Mouse (Mus musculus) 3T3-L1 (cell line): ENCODE results near the gene Slc22a15.

Experiments
- DNase-seq: peaks from one replicate; pipeline ENCODE4 v3.0.0-alpha.2; 2015; ENCODE audit warnings: low read depth, low spot score

Gene Slc22a15

DNA sequence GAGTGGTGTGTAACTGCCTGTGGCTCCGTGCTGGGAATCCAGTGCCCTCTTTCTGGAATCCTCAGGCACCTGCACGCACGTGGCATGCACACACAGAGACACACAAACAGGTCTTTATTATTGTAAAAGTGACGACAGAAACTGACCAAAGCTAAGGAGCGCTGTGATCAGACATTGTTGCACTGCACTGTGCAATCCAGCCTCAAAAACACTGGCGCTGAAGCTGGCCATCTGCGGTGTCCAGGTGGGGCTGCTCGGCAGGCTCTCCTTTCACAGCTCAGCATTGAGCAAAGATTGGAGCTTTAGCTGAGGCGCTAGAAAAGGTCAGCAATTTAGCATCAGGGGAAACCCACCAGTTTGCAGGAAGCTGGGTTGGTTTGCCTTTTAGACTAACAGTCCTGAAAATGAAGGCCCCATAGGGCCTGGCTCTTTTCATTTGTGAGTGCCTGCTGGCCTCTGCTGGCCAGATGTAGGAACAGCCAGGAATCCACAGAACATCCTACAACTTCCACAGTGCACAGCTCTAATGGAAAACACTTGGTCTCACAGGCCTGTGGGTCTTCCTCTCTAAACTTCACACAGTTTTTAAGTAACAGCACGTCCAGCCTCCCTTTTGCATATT lies 111.8 kb downstream of the Slc22a15 start:
- peak; percentile 77 for DNase-seq

GRCm38 (mm10) chr3:101811931-101812330 lies 112.3 kb downstream of the Slc22a15 start:
- no peak for DNase-seq

- peak; percentile 22 for DNase-seq
Observed at GRCm38 (mm10) chr3:101807646-101808045, 116.6 kb downstream of the Slc22a15 start.

DNA sequence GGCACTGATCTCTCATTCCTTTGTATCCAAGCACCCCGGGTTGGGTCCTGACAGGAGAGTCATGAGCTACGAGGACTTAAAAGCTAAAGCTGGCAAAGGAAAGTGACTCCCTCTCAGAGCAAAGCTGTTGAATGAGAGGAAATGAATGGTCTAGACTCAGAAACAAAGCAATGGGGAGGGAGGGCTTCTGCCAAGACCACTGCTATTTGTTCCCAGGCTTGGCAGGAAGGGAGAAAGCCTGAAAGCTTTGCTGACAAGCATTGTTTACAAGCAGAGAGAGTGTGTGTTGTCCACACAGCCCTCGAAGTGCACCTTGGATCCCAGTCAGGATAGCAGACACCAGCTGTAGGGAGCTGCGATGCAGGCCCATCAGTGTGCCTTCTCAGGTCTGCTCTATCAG lies 117.3 kb downstream of the Slc22a15 start:
- DNase-seq = no peak

DNA sequence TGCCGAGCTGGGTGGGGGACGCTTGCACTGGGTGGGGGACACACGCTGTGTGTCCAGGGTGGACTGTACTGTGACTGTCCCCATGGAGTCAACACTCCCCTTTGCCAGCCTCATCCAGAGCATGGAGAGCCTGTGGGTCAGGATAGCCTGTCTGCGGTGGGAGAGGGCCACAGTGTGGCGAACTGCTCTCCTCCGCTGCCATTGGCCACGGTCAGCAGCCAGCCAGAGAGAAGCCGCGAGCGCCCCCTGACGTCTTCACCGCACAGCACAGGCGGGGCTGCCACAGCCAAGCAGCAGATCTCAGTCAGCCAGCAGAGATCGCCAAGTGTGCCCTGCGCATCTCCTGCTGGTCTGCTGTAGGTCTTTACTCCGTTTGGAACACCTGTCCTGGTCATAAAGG lies 118.1 kb downstream of the Slc22a15 start:
- peak; percentile 18 for DNase-seq
